Mouse (Mus musculus) mouse trophoblast stem cell (cell line): ENCODE measurements around the gene Pank2.
"Not testable (repeated sequence)": the region's sequence is repeated elsewhere in the genome, so short reads cannot be mapped to it uniquely, and the experiment has no call there.

ENCODE experiments used
- in situ Hi-C, 2 experiments: fragments of 300-500 bp; cut with MseI, MboI; formaldehyde crosslinking; loops; 2 replicates in 1 of 2; 3 replicates in 1 of 2; pipeline ENCODE4 v1.15.1; 2025

The Pank2 gene

DNA sequence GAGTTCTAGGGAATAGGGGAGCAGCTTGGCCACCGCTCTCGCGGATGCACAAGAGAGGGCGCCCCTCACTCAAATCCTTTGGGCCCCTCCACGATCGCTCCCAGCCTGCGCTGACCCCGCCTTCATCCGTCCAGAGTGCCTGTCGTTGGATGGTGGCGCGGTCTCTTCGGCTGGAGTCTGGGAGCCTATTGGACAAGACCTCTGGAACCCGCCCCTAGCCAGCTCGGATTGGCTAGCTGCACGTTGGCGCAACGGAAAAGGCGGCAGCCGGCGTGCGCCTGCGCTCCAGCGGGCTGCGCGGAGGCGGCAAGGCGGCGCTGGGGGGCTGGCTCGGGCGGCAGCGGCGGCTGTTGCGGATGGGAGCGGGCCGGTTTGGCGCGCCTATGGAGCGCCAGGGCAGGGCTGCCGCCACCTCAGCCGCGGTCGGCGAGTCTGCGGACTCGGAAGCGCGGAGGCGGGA is at the start of gene Pank2:
Pank2 (plus strand) TSS at position 283 of the 460 bp plus-strand sequence.
- in situ Hi-C loops, result no loop called here

DNA sequence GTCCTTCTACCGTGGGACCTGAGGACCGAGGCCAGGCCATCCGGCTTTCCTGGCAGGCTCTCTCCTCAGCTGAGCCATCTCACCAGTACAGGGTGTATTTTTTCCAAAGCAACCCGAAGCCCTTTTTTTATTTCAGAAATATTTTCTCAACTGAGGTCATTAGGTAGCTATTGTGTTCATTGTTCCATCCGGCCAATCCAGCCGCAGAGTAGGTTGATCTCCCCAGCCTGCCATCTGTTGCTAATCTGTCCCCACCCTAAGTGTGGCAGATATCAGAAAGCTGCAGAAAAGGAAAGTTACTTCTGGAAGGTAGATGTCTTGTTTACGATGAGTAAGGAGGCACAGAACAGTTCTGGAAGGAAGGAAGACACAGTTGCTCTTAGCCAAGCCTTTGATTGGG is 48.5 kb upstream of the Pank2 start:
- in situ Hi-C loops, result no loop called here

DNA sequence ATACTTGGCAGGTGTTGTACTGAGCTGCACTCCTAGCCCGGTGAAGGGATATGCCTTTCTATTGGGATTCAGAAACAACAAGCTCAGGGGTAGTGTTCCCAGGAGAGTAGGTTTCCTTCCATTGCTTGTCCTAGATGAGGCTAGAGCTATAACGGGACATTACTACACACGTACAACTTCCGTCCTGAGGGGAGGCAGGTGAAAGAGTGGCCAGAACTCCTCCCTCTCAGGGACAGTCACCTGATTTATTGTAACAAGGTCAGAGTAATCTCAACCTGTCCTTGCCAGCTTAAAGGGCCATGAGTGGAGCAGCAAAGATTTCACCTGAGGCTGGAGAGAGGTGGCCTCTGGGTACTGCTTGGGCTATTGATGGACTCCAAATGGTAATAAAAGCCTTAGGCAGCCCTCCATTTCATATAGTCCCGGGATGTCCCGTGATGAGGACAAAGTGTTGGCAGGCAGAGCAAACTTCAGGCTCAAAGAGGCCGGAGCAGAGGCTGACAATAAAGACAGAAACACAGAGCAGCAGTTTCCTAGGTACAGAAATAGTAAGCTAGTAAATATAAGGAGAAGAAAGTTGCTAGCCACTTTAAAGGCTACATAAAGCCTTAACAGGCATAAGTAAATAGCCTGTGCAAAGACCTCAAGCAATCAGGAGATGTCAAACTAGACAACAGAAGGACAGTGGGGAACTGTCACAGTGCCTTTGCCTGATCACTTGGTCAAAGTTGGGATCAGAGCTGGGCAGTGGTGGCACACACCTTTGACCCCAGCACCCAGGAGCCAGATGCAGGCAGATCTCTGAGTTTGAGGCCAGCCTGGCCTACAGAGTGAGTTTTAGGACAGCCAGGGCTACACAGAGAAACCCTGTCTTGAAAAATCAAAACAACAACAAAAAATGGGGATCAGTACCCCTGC is 46.1 kb upstream of the Pank2 start:
- in situ Hi-C loops, result no loop called here

DNA sequence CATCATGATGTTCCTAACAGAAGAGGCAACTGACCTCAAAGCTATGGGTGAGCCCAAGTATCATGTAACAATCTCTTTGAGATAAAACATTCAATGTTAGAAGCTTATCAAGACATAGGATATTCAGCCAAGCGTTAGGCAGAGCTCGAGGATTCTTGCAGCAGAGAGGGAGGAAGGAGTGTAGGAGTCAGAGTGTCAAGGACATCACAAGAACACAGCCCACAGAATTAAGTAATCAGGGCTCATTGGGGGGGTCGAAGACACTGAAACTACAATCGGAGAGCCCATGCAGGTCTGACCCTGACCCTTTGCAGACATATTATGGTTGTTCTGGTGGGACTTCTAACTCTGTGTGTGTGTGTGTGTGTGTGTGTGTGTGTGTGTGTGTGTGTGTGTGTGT is 42.3 kb upstream of the Pank2 start:
- in situ Hi-C loops, result no loop called here

DNA sequence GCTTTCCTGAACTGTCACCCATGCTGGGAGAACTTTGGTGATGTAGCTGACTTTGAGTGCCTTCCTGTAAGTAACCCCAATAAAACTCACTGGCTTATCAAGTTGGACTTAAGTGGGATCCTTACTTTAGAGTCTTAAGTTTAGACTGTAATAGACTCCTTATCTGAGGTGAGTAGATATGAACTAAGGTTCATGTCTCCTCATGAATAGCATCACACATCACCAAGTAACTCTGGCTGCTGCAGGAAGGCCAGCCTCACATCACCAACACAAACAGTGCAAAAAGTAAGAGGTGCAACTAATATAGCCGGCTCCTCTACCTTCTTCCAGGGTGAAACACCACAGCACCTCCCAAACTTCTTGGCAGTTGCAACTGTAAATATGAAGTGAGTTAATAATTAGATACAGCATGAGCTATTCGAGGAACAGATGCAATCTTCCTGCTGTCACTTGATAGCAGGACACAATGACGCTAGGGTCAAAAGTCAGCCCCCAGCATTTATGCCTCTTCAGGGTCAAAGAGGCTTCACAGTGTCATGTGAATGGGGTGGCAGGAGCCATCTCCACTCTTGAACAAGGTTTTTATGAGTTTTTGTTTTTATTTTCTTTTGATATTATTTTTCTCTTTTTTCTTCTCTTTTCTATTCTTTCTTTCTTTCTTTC is 40.3 kb upstream of the Pank2 start:
- in situ Hi-C loops, result no loop called here

DNA sequence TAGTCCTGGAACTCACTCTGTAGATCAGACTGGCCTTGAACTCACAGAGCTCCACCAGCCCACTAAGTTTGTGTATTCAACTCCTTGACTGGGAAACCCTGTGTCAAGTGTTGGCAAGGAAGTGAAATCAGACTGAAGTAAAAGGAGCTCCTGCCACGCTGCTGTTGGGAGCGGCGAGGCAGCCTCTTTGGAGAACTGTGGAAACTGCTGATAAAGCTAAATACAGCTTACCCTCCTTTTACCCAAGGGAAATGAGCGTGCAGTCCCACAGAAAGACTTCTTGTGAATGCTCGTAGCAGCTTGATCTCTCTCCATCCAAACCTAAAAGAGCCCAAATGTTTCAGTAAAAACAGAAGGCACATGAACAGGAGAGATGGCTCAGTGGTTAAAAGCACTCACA is 39.7 kb upstream of the Pank2 start:
- in situ Hi-C loops, result no loop called here

DNA sequence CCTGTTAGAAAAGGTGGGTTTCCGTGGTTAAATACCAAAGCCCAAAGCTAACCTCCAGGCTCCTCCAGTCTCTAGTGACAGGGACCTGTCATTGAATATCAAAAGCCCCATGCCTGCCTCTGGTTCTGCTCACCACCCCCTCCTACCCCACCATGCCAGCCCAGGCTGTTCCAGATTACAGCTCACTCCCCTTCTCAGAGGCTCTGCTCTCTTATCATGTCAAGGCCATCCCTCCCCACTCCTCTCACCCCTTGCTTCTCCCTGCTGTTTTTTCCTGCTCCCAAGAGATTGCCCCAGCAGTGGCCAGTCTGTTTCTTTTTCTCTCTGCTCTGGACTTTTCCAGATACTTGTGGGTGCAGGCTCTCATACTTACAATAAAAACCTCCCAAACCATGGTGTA is 38.7 kb upstream of the Pank2 start:
- in situ Hi-C loops, result no loop called here

DNA sequence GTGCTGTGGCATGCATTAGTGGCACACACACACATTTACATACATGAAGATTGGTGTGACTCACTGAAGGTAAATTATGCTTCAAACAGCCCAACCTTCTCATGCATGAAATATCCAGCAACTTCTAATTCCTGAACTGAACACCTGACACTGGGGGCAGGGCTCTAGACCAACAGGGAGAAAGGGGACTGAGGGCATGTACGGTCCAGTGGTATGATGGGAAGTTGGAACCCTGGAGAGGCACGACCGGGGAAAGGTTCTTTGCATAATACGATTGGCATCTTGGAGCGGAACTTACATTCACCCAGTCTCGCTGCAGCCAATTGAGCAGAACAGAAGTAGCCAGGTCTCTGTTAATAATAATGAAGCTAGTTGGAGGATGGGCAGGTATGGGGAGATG is 37.1 kb upstream of the Pank2 start:
- in situ Hi-C loops, result no loop called here

DNA sequence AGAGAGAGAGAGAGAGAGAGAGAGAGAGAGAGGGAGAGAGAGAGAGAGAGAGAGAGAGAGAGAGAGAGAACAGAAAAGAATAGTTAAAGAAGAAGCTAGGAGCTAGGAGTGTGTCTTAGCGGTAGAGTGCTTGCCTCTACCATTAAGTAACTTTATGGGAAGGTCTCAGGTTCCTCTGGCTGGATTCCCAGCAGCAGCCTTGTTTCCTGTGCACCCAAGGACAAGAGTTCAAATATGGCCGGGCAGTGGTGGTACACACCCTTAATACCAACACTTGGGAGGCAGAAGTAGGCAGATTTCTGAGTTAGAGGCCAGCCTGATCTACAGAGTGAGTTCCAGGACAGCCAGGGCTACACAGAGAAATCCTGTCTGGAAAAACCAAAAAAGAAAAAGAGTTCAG is 35.6 kb upstream of the Pank2 start:
- in situ Hi-C loops, result not testable (repeated sequence)

DNA sequence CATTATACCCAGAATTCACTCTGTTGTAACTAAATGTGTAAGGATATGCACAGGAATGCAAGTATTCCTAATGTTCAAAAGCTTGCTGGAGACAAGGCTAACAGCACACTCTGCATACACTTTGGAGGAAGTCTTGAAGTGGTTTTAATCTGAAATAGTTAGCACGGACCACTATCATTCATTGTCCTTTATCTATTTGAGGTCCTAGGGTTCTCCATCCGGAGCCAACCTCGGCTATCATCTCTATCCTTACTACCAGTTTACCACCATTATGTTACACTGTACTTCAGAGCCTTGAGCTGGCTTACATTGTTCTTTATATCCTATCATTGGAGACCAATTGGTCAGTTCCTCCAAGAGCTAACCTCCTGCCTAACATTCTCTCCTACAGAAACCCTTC is 35.1 kb upstream of the Pank2 start:
- in situ Hi-C loops, result no loop called here

DNA sequence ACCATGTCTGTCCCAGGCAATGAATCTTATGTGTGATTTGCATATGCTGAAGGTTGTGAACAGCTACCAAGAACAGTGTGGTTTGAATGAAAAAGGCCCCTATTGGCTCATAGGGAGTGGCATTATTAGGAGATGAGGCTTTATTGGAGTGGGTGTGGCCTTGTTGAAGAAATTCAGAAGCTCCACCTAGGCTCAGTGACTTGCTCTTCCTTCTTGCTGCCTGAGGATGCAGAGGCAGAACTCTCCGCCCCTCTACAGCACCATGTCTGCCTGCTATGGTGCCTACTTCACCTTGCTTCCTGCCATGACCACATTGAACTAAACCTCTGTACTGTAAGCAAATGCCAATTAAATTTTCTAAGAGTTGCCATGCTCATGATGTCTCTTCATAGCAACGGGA is 29.7 kb upstream of the Pank2 start:
- in situ Hi-C loops, result no loop called here

DNA sequence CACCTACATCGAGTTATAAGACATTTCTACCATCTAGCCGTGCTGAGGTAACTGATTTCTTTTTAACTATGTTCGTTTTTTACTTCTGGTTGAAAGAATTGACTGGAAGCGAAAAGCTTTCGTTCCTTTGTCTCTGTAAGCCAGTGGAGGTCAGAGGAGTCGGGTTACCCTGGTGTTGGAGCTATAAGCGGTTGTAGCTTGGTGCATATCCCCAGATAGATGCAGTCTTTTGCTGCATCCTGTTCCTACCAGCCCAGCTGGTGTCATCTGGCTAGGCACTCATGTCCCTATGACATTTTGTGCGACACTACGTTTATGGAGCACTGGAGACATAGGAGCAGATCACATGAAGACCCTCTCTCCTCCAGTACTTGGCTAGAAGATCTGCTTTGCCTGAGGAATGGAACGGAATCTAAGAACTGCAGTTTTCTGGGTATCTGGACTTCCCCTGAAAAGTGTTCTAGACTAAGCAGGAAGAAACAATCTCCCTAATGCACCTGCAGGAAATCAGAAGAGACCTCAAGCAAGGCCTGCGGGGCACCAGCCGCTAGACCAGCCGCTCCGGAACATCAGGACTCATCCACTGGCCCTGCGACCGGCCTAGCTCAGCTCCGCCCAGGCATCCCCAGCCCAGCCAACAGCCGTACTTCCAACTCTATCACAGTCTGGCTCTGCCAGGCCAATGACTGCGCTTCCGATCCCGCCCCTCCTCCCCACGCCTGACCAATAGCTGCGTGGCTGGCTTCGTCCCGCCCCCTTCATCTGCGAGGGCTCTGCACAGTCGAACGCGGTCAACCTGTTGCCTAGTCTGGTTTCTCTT is 28.8 kb upstream of the Pank2 start, which contains the start of gene Mavs:
Mavs (plus strand) TSS at position 757 of the 820 bp plus-strand sequence.
- in situ Hi-C loops, result no loop called here

DNA sequence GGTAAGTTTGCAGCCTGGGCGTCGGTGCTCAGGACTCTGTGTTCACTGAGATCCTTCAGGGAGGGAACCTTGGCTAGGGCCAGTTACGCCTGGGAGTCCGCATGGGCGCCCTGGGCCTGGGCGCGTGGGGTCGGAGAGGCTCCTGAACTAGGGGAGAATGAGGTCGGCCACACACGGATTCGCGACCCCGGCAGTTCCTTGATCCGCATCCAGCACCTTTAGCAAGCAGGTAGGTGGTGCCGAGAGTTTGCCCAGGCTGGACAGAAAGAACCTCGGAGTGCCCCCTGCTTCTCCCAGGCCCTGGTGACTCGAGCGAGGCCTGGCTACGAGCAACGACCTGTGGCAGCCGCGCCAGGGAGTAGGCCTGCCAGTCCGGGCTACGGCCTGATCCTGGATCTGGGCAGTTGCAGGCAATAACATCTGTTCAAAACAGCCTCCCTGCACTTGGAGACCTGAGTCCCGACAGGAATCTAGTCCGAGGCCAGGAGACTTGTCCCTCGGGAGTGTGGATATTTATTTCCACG is 28.1 kb upstream of the Pank2 start:
- in situ Hi-C loops, result no loop called here

DNA sequence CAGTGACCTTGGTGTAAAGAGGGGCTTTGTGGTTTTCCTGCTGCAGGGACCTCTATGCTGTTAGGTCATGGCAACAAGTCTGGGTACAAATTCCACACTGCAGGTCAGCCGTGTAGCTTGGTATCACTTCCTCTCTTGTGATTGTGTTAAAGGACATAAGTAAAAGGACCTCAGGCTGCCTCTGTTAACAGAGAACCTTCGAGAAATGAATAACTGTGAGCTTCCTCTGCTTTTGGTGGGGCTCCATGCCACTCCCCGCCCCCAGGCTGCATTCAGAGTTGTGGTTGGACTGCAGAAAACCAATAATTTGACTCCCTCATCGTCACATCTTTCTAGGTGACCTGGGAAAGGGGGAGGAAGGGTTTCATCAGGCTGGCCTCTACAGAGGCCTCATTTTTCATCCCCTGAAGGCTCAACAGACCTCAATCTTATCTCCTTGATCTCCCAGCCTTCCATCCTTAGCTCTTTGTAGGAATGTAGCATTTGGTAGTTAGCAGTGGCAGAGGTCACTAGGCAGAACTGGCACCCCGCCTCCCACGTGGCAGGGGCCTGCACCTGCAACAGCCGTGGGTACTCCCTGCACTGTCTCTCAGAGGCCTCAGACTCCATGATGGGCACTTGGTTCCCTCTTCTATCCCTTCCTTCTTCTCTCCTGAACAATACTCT is 27.2 kb upstream of the Pank2 start:
- in situ Hi-C loops, result no loop called here

DNA sequence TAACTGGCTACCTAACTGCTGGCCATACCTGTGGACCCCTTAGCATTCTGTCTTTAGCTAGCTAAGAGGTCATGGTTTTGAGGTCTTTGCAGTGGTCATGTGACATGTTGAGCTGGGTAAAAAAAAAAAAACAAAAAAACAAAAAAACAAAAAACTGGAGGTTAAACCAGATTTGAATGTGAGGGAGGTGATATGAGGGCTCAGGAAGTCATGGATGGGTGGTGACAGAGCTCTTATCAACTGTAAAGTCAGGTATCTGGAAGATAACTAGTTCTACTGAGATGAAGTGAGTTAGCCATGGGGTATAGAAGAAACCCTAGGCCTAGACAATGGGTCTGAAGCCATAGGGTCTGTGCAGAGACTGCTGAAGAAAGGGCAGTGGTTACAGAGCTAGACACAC is 20.1 kb upstream of the Pank2 start:
- in situ Hi-C loops, result no loop called here

DNA sequence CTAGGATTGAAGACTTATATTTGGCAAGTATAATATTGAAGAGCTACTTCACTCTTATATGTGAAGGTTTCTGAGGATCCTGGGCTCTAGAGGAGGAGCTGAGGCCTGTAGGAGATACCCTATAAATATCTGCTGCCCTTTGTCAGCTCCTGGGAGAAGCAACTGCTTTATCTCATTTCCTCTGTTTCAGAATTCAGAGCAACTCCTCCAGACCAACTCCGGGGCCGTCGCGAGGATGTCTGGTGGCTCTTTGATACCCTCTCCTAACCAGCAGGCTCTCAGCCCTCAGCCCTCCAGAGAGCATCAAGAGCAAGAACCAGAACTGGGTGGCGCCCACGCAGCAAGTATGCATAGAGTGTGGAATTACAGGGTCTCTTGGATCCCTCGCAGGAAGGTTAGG is 19.4 kb upstream of the Pank2 start:
- in situ Hi-C loops, result no loop called here

DNA sequence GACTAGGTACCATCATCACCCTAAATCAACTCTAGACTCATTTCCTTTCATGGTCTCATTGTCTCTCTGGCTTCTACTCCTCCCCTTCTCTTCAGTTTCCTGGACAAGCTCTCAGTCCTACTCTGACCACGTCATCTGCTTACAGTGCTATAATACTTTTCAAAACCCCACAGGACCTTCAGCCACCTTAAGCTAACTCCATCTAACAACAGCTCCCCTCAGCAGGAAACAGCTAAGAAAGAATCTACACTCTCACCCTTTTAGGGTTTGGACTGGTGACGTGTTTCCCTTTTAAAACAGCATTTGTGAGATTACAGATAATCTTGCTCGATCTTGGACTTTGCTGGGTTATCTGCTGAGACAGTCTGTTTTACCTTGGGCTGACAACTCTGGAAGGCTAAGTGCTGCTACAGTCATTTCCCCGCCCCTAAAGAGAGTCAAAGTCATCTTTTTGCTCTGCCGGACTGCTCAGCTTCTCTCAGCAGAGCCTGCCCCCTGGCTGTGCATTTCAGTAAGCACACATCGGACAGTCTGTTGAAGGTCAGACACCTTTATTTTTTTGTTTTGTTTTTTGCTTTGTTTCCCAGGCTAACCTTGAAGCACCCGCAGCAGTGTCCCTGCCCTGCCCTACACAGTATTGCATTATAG is 8.5 kb upstream of the Pank2 start:
- in situ Hi-C loops, result loop anchor here (10.0 kb wide), 1 partner anchor 159 kb away; no protein-coding TSS in a partner anchor

DNA sequence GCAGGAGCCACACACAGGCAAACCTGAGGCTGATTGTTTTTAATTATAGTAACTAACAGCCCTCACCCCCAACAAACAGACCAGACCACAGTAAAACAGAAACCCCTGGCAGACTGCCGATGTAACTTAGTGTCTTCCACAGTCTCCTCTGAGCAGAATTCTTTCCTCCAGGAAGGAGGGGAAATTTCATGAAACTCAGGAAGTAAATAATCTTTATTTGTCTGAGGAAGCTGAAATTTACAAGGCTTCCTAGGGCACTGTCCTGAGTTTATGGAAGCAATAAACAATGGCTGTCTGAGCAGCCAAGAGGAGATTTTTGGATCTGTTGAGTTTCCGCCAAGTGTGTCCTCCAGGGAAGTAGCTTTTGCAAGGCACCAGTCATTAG is 8.0 kb upstream of the Pank2 start:
- in situ Hi-C loops, result loop anchor here (10.0 kb wide), 1 partner anchor 160 kb away; no protein-coding TSS in a partner anchor

DNA sequence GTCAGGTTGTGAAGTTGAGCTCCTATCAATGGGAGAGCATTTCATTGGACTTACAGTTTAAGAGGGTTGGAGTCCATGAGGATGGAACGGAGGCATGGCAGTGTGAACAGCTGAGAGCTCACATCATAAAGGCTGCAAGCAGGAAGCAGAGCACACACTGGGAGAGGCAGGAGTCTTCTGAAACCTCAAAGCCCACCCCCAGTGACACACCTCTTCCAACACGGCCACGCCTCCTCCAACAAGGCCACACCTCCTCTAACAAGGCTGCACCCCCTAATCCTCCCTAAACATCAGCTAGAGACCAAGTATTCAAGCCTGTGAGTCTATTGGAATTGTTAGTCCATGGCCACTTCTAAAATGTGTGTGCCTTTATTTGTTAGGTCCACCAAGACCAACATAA is 6.6 kb upstream of the Pank2 start:
- in situ Hi-C loops, result loop anchor here (10.0 kb wide), 1 partner anchor 161 kb away; no protein-coding TSS in a partner anchor

DNA sequence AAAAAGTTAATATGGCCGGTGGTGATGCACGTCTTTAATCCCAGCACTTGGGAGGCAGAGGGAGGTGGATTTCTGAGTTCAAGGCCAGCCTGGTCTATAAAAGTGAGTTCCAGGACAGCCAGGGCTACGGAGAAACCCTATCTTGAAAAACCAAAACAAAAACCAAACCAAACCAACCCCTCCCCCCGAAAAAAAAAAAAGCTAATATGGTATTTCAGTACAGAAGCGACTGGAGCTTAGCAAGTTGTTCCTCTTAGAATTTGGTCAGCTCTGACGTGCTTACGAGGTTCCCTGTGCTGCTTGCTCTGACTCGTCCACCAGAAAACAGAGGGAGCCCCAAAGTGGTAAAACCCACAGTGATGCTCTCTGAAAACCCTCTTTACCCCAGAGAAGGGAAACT is 3.6 kb upstream of the Pank2 start:
- in situ Hi-C loops, result loop anchor here (10.0 kb wide), 1 partner anchor 164 kb away; no protein-coding TSS in a partner anchor
